Mouse (Mus musculus) ovary, adult 18-20 months (tissue): ENCODE measurements at regions not wholly inside any gene's neighbourhood (a gene's known extent, or its start where the extent isn't known, plus 50 kb on each side); places are given as distances from the start of the nearest gene placed in this dataset.
"Not testable (repeated sequence)": the region's sequence is repeated elsewhere in the genome, so short reads cannot be mapped to it uniquely, and the experiment has no call there.

Experiments used
- DNase-seq: peaks from one replicate; pipeline ENCODE4 v3.0.0; 2022; ENCODE audit warnings: low spot score, mixed read lengths

GRCm38 (mm10) chrX:162359767-162360545 lies 200.4 kb upstream of the Nhs start:
- no peak for DNase-seq

GRCm38 (mm10) chrX:162348341-162348740 lies 188.8 kb upstream of the Nhs start:
- no peak for DNase-seq

GRCm38 (mm10) chrX:162347886-162348285 lies 188.4 kb upstream of the Nhs start:
- no peak for DNase-seq

GRCm38 (mm10) chrX:162345497-162346143 lies 186.1 kb upstream of the Nhs start:
- DNase-seq = no peak

GRCm38 (mm10) chrX:162332121-162332520 lies 172.6 kb upstream of the Nhs start:
- no peak for DNase-seq

- DNase-seq = no peak
Measured at GRCm38 (mm10) chrX:162307646-162308045, 148.1 kb upstream of the Nhs start.

GRCm38 (mm10) chrX:162304145-162304544 lies 144.6 kb upstream of the Nhs start:
- DNase-seq = no peak

GRCm38 (mm10) chrX:162302788-162303187 lies 143.3 kb upstream of the Nhs start:
- no peak for DNase-seq

GRCm38 (mm10) chrX:162291234-162291633 lies 131.7 kb upstream of the Nhs start:
- no peak for DNase-seq

- DNase-seq = not testable (repeated sequence)
Measured at GRCm38 (mm10) chrX:162286155-162286554, 126.6 kb upstream of the Nhs start.

- no peak for DNase-seq
Measured at GRCm38 (mm10) chrX:162284252-162284651, 124.7 kb upstream of the Nhs start.

GRCm38 (mm10) chrX:162282690-162283089 lies 123.2 kb upstream of the Nhs start:
- no peak for DNase-seq

GRCm38 (mm10) chrX:162278834-162279708 lies 119.5 kb upstream of the Nhs start:
- no peak for DNase-seq

GRCm38 (mm10) chrX:162274581-162274980 lies 115.1 kb upstream of the Nhs start:
- DNase-seq = no peak

- no peak for DNase-seq
Measured at GRCm38 (mm10) chrX:162271189-162271588, 111.7 kb upstream of the Nhs start.

- DNase-seq = no peak
Measured at GRCm38 (mm10) chrX:162268918-162269317, 109.4 kb upstream of the Nhs start.

GRCm38 (mm10) chrX:162268112-162268511 lies 108.6 kb upstream of the Nhs start:
- no peak for DNase-seq

- peak; percentile 67 for DNase-seq
Measured at GRCm38 (mm10) chrX:162267679-162268078, 108.1 kb upstream of the Nhs start.

- DNase-seq = no peak
Measured at GRCm38 (mm10) chrX:162266769-162267168, 107.2 kb upstream of the Nhs start.

- no peak for DNase-seq
Measured at GRCm38 (mm10) chrX:162257398-162257797, 97.9 kb upstream of the Nhs start.

GRCm38 (mm10) chrX:162255873-162256272 lies 96.3 kb upstream of the Nhs start:
- no peak for DNase-seq

GRCm38 (mm10) chrX:162241291-162241690 lies 81.8 kb upstream of the Nhs start:
- no peak for DNase-seq

GRCm38 (mm10) chrX:162235552-162235951 lies 76.0 kb upstream of the Nhs start:
- DNase-seq = no peak
